Mouse (Mus musculus) Patski (cell line): ENCODE data around the gene Sf3b2. TPM values are rescaled to one million over a fixed set of nuclear protein-coding genes. Genes with fewer than 3 reads are reported as not detected.

ENCODE experiments used
- ATAC-seq: fragments of 100-300 bp; one replicate; pipeline ENCODE4 v1.8.0; 2021
- CTCF ChIA-PET: fragments of 350-600 bp; sonication (Branson Sonifier 250); formaldehyde crosslinking; loops from one replicate; lab custom pipeline; 2022; ENCODE audit warnings: inconsistent platforms; lab: Charles Lee
- POLR2A ChIA-PET: fragments of 350-600 bp; sonication (Branson Sonifier 250); formaldehyde crosslinking; loops from one replicate; lab custom pipeline; 2022; ENCODE audit warnings: antibody characterized with exemption, inconsistent platforms; lab: Charles Lee
- DNase-seq: peaks from one replicate; pipeline ENCODE4 v3.0.0-alpha.2; 2011; ENCODE audit warnings: low read depth, low spot score
- H3K27me3 ChIP-seq: fragments of 371-371 bp; one replicate; pipeline ENCODE4 v1.5.1; 2021
- CTCF ChIP-seq: fragments of 100-300 bp; IDR thresholded peaks from one replicate; pipeline ENCODE4 v1.5.1; 2021
- in situ Hi-C: fragments of 300-500 bp; cut with MboI; formaldehyde crosslinking; loops from 3 replicates; pipeline ENCODE4 v1.11.1; 2018; ENCODE audit warnings: low pct_unique_long_range_greater_than_20kb, mixed read lengths
- polyA plus RNA-seq: library from polyadenylated mRNA; unstranded; gene quantifications from one replicate; pipeline ENCODE4 v1.2.3, GENCODE M21; 2021

The Sf3b2 gene
- polyA plus RNA-seq, 1 experiment from 2014 or later = 255 TPM

DNA sequence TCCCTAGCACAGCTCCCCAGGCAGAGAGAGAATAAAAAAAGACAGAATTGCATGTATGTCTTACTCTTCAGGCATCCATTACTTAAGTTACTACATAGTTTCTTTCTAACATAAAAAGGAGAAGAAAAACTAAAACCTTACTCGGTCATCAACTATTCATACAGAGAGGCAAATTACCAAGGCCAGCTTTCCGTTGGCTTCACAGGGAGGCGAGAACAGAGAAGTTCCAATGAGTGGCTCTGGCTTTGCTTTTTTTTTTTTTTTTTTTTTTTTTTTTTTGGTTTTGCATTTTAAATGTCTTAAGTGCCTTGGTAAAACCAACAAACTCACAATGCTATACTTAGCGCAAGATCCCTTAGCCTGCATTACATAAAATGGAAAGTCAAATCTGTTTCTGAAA lies 62.6 kb downstream of the Sf3b2 start:
- ATAC-seq = no peak
- H3K27me3 ChIP-seq = no peaks in the 10 kb centered on the region
- DNase-seq = no peak
- ChIA-PET POLR2A (no interaction called here), CTCF (interaction anchor here (1.2 kb wide), 1 partner anchor 15 kb away, joined by 3 read pairs; no protein-coding TSS in a partner anchor)
- TF ChIP-seq CTCF = no peak
- in situ Hi-C loops = no loop called here

DNA sequence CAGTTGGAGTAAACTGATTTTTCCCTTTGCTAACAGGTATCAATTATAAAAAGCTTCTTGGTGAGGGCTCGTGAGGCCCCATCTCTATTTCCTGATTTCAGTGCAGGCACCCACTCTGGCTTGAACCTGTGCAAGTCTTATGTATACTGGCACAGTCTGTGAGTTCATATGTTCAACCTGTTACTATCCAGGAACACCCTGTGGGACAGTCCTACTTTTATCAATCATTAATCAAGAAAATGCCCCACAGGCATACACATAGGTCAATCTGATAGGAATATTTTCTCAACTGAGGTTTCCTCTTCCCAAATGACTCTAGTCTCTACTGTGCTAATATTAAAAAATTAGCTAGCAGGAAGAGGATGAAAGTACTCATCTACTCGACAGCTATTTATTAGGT lies 65.1 kb downstream of the Sf3b2 start:
- no peaks in the 10 kb centered on the region for H3K27me3 ChIP-seq
- in situ Hi-C loops = no loop called here
- ATAC-seq (no peak), DNase-seq (no peak)
- TF ChIP-seq CTCF = no peak
- ChIA-PET CTCF (interaction anchor here (1.0 to 1.6 kb wide), 3 partner anchors 12 to 17 kb away, joined by 3 to 4 read pairs (median 4); no protein-coding TSS in a partner anchor), POLR2A (no interaction called here)

DNA sequence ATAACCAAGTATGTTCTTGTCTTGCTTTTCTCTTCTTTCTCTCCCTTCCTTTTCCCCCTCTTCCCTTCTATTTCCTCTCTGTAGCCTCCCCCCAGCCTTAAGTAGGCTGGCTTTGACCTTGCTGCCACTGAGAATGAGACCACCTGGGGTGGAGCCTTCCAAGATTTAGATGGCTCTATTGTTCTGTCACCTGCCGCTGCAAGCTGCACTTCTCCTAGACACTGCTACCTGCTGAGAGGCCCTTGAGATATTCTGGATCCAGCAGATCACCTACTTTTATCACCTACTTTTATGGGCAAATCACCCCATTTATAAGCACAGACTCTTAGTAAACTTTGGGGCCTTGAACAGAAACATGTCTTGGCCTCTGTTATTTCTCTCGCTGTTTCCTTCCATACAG lies 70.6 kb downstream of the Sf3b2 start:
- no peaks in the 10 kb centered on the region for H3K27me3 ChIP-seq
- no peak for TF ChIP-seq CTCF
- ChIA-PET CTCF (interaction anchor here (1.0 to 1.1 kb wide), 2 partner anchors 16 to 26 kb away, joined by 3 read pairs; no protein-coding TSS in a partner anchor), POLR2A (no interaction called here)
- no peak for ATAC-seq
- in situ Hi-C loops = no loop called here
- no peak for DNase-seq

DNA sequence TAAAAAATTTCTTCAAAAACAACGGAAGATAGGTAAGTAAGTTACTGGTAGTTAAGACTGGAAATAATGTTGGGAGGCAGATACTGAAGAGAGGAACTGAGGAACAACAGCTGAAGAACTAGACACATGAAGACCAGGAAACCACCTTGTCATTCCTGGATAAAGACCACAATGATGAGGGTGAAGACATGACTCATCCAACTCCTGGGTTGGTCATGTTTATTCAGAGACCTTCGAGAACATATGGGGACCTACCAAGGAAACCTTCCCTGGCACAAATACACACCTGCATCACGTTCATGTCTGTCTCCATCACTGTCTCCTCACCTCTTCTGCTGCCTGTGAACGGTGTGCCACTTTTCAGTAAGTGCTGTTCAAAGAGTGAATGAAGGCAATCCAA lies 71.2 kb downstream of the Sf3b2 start:
- in situ Hi-C loops = no loop called here
- TF ChIP-seq CTCF = no peak
- POLR2A ChIA-PET = no interaction called here
- DNase-seq (no peak), ATAC-seq (no peak)
- H3K27me3 ChIP-seq = no peaks in the 10 kb centered on the region
- CTCF ChIA-PET = no interaction called here

Other genes with a start within 250 kb of the Sf3b2 start
- gene Rin1, start 245.0 kb downstream of the Sf3b2 start, polyA plus RNA-seq = 39.4 TPM
- gene Cd248, start 227.4 kb downstream of the Sf3b2 start, polyA plus RNA-seq = 0.44 TPM
- 0.39 TPM for gene Tmem151a, start 209.9 kb downstream of the Sf3b2 start, polyA plus RNA-seq
- gene Yif1a, start 206.9 kb downstream of the Sf3b2 start, polyA plus RNA-seq = 68.6 TPM
- gene Cnih2, start 196.9 kb downstream of the Sf3b2 start, polyA plus RNA-seq = 2.5 TPM
- 237 TPM for gene Rab1b, start 188.4 kb downstream of the Sf3b2 start, polyA plus RNA-seq
- 84.0 TPM for gene Klc2, start 176.9 kb downstream of the Sf3b2 start, polyA plus RNA-seq
- 23.8 TPM for gene Pacs1, start 22.3 kb downstream of the Sf3b2 start, polyA plus RNA-seq
- gene Gal3st3, start 2.9 kb upstream of the Sf3b2 start, polyA plus RNA-seq = not detected
- gene Catsper1, start 40.3 kb upstream of the Sf3b2 start, polyA plus RNA-seq = not detected
- gene Cst6, start 54.1 kb upstream of the Sf3b2 start, polyA plus RNA-seq = 1.1 TPM
- 36.7 TPM for gene Eif1ad, start 71.3 kb upstream of the Sf3b2 start, polyA plus RNA-seq
- 211 TPM for gene Banf1, start 71.7 kb upstream of the Sf3b2 start, polyA plus RNA-seq
- gene Sart1, start 93.2 kb upstream of the Sf3b2 start, polyA plus RNA-seq = 75.3 TPM
- gene Tsga10ip, start 107.1 kb upstream of the Sf3b2 start, polyA plus RNA-seq = 0.13 TPM
- gene Drap1, start 129.5 kb upstream of the Sf3b2 start, polyA plus RNA-seq = 251 TPM
- 58.5 TPM for gene AI837181, start 129.7 kb upstream of the Sf3b2 start, polyA plus RNA-seq
- gene Fosl1, start 152.1 kb upstream of the Sf3b2 start, polyA plus RNA-seq = 2.1 TPM
- gene Ccdc85b, start 162.4 kb upstream of the Sf3b2 start, polyA plus RNA-seq = 16.8 TPM
- 92.2 TPM for gene Fibp, start 165.2 kb upstream of the Sf3b2 start, polyA plus RNA-seq
- 0.42 TPM for gene Ctsw, start 173.1 kb upstream of the Sf3b2 start, polyA plus RNA-seq
- gene Efemp2, start 178.5 kb upstream of the Sf3b2 start, polyA plus RNA-seq = 451 TPM
- gene Mus81, start 192.9 kb upstream of the Sf3b2 start, polyA plus RNA-seq = 37.0 TPM
- 1,610 TPM for gene Cfl1, start 195.0 kb upstream of the Sf3b2 start, polyA plus RNA-seq
- 1.6 TPM for gene 1700020D05Rik, start 208.3 kb upstream of the Sf3b2 start, polyA plus RNA-seq
- gene Snx32, start 215.1 kb upstream of the Sf3b2 start, polyA plus RNA-seq = 30.0 TPM